Mouse (Mus musculus) brain, adult 2 months (tissue): ENCODE data around the gene Fgfr2.

Experiments used
- DNase-seq: peaks from one replicate; pipeline ENCODE4 v3.0.0; 2011; ENCODE audit warnings: low read depth, low spot score

Gene Fgfr2

DNA sequence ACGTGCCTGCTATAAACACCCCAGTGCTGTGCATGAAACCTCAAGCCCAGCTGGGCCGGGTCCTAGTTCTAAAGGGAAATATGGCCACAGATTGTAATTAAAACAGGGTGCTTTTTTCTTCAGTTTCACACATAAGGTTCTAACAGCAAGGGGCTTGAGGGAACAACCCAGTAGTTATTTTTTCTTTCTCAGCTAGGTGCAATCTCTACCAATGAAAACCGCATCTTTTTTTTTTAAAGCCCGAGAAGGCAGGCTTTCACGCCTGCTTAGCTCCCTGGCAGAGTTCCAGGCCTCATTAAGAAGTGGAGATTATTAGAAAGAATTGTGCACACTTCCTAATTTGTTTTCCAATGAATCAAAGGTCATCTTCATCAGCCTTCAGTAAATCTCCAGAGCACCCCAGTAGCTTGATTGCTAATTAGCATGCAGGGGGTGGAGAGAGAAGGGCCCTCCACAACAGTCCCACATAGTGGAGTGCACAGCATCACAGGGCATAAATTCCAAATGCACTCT is 939.2 kb downstream of the Fgfr2 start:
- DNase-seq: no peak

DNA sequence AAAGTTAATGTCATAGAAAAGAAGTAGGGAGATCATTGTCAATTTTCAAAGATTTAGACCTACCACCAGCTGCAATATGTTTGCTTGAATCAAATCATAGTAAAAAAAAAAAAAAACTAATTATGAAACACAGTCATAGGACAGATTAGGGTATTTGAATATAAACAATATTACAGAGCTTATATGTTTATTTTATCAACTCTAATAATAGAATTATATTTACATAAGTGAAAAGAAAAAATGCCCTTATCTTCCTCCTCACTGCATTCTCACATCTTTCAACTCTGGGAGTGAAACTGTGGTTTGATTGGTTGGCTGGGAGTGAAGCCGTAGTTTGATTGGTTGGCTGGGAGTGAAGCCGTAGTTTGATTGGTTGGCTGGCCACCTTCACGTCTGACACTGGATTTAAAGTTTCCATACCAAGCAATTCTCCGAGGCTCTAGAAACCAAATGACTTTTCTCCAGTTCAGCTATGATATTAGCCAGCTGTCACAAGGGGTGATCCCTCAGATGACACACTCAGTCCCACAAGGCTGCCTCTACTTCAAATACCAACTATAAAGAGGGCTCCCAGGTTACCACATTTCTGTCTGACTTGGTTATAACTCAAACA is 941.5 kb downstream of the Fgfr2 start:
- DNase-seq: no peak

DNA sequence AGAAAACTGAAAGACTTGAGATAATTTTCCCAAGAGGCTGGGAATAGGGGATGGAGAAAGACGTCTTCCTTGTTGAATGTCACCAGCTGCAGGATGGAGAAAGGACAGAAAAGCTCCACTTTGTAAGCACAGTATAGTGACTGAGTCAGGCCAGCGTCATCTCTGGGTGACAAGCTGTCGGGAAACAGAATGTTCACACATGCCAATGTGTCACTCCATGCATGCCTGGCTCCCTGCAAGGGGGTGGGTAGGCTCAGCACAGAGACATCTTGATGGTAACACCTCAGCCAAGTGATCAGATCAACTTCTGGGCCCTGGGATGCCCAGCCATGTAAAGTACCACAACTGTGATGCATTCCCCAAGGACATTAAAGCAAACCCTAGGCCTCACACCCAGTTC is 942.1 kb downstream of the Fgfr2 start:
- peak; percentile 31 for DNase-seq

DNA sequence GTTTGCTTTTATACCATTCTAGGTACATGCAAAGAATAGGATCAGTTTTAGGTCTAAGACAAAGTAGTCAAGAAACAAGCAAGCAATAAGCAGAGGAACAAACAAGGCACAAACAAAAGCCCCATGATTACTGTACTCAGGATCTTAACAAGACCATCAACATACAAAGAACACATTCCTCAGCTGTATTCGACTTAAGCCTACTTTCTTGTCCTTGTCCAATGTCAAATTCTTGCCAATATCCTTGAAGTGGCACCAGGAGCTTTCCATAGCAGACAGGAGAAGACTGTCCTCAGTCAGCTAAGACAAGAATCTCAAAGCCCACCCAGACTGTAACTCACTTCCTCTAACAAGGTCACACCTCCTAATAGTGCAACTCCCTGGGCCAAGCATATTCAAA is 944.1 kb downstream of the Fgfr2 start:
- no peak for DNase-seq

DNA sequence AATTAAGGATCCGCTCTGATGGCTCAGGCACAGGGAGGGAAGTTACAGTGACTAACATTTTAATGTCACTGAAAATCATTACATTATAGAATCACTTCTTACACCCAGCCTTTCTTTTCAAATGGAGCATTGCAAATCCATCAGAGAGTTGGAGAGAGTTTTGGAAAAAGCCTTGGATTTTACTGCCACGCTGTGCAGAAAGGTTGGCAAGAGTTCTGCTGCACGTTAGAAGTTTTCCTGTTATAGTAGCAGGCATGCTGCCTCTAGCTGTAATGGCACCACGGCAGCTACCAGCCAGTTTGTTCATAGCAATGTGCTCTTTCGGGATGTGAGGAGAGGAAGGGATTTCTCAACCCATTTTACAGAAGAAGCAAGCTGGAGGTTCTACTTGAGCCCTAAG is 948.4 kb downstream of the Fgfr2 start:
- DNase-seq: peak; percentile 75

DNA sequence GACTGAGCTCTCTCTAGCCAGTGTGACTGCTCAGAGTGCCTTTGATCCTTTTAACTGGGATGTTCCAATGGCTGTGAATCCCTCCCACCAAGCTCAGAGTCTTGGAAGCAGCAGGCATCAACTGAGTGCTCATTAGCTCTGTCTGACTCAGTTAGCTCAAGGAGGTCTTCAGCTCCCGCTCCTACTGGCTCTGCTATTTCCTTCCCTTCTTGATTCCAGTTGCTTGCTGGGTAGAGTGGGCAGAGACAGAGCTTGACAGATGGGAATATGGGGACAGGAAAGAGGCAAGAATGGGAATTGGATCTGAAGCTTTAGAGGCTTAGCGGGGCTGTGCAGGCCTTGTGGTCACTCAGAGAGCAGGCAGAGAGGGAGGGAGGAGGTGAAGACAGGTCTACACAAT is 948.9 kb downstream of the Fgfr2 start:
- peak; percentile 75 for DNase-seq

DNA sequence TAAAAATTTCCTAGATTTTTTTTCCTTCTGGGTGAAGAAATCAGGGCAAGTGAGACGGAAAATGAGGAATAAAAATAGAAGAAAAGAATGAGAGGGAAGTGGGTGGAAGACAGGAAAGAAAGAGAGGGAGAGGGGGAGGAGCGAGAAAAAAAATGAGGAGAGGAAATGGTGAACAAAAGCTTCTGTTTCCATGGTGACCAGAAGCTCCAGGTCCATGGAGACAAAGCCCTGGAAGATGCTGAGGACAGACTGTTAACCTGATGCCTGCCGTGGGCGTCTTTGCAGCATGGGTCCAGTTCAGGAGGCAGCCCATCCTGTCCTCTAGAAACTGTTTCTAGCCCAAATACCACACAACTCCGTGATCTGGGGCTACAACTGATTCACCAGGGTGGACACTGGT is 950.9 kb downstream of the Fgfr2 start:
- peak; percentile 74 for DNase-seq

DNA sequence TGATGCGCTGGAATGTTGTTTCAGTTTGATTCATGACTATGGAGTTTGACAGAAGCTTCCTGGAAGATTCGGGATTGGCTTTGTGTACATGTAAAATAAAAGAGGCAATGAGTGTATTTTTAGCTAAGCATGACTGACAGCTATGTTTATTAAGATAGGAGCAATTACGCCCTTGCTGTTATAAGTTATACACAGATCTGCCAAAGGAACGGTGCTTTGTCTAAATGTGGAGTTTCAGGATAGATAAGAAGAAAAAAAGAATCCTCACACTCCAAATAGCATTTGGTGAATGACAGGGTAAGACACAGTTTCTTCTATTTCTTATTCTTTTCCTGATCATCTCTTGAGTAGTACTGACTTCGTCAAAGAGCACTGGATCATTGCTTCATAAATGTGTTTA is 951.4 kb downstream of the Fgfr2 start:
- DNase-seq: peak; percentile 54

DNA sequence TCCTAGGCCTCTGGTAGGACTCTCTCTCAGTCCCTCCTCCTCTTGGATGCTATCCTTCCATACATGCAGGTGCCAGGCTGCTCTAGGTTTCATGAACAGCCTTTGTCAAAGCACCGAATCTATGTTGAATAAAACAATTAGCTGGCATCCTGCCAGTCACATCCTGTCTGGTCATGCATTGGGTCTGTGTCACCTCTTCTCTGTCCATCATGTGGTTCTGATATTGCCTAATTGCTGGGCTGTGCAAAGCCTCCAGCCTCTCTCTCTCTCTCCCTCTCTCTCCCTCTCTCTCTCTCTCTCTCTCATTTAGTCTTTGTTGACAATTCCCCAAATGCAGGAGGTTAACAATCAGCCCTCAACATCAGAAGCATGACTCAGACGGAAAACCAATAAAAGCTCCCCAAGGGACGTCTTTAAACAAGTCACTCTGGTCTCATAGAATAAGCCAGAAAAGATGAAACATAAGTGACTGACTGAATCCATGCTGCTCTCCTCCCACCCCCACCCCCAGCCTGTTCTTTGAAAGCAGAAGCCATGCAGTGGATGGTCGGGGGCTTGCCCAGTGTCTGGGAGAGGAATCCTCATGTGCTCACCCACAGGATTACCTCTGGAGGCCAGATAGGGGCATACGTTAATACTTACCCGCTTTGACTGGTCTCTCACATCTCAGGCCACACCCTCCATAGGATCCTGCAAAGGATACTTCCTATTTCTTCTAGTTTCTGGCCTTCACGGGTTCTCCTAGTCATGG is 953.6 kb downstream of the Fgfr2 start:
- DNase-seq: no peak

DNA sequence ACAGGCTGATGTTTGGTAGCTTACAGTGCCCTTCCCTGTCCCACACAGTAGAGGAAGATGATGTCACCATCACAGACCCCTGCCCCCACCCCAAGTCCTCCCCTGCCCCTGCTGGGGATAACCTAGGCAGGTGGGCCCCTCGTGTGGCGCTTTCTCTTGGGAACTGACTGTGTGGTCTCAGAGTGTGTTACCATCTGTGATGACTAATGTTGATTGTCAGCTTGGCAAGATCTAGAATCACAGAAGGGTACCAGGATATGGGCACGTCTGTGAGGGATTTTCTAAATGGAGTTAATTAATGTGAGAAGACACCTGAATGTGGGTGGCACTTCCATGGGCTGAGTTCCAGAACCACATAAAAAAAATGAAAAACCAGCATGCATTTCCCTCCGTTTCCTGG is 955.9 kb downstream of the Fgfr2 start:
- peak; percentile 54 for DNase-seq

DNA sequence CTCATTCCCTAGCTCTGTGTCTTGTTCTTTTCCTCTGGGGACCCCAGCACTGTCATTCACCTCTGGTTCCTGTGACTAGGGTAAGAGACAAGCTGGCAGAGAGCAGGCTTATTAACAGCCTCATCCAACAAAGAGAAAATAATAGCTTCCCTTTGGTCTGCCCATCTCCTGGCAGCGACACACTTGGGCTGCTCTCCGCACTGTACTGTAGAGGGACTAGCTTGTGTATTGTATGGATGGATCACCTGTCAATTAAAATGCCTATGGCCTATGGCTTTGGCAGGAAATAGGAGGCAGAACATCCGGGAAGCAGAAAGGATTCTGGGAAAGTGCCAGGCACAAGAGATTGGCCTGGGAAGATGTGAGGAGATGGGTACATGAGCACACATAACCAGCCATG is 960.9 kb downstream of the Fgfr2 start:
- no peak for DNase-seq

DNA sequence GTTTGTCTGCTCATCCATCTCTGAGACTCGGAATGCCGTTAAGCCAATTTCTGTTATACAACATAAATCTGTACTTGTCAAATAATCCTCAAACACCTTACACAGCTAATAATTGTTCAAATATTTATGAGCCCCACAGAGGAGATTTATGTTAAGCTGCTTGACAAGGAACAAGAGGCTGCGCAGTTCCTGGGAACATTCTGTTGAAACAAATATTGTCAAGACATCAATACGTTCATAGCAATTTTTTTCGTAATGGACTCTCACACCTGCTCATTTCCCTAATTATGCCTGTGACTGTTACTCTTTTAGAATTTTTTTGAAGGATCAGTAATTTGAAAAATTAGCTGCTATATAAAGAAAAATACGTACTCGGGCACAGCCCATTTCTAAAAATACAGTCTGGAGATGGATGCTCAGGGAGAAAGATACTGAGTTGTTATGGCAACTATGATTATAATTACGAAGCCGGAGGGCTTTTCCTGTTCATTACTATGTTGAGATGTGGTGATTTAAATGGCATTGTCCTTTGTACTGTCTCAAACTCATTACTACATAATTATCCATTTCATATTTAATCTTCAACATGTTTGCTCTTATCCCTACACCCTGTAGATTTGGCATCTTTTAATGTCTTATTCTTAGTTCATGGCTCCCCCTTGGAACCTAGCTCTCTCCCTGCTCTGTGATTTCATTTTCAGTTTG is 964.7 kb downstream of the Fgfr2 start:
- peak; percentile 53 for DNase-seq

DNA sequence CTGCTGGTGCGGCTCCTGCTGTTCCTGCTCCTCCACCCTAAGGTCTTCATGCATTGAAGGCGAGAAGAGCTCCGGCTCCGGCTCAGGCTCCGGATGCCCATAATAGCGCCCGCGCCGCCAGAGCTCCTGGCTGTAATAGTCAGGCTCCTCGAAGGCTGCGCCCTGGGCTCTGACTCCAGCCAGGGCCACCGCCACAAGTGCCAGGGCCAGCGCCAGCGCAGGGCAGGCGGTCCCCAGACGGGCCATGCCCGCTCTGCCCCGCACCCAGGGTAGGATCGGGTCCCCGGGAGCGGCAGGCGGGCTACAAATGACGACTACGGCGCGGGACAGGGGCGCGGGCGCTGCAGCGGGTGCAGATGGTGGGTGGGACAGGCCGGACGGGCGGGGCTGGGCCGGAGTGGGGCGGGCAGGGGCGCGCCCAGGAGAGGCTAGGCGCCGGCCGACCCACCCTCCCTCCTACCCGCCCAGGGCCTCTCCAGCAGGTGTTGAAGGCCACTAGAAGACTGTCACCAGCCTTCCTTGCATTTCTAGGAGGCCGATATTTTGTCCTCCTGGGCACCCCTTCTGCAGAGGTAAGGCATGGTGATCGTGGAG is 968.7 kb downstream of the Fgfr2 start, which contains the start of gene Cpxm2:
Gene Cpxm2, minus strand, starts transcription at position 372 of the 594 bp plus-strand sequence.
- DNase-seq: no peak

DNA sequence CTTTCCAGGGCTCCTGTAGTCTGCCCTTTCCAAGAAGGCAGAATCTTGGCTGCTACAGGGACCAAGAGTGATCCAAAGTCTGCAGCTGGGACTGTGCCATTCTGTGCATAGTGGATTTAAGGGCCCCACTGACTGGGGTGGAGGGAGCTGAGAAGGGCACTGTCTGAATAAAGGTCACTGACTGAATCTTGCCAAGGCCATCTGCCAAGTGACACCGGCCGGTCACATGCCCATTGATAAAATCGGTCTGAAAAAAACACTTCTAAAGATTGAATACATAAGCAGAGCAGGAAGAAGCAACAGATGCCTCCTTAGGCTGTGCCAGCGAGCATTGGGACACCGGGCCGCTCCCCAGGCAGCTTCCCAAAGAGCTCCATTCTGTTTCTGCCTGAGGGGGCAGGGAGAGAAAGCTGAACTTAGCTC is 969.4 kb downstream of the Fgfr2 start:
- DNase-seq: peak; percentile 73

DNA sequence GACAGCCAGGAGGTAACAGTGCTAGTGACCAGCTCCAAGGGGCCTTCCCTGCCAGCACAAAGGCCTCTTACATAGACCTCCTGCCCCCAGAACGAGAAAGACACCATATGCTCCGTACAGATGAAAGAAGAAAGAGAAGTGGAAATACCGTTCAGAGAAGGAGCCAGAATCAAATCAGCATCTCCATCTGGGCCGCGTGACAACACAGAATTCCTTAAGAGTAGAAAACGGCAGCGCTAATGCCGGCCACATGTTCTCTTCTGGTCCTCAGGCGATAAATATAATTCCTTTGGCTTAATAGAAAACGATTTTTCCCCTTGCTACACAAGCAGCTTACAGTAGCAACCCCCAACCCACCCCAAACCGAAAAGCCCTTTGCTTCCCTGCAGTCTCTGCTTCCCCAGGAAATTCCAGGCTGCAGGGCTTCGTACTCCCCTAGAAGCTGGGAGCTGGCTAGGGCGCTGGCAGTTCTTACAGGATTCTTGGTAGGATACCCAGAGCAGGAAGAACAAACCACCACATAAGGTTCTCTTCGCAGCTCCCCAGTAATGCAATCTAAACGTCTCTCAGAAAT is 977.8 kb downstream of the Fgfr2 start:
- DNase-seq: no peak

DNA sequence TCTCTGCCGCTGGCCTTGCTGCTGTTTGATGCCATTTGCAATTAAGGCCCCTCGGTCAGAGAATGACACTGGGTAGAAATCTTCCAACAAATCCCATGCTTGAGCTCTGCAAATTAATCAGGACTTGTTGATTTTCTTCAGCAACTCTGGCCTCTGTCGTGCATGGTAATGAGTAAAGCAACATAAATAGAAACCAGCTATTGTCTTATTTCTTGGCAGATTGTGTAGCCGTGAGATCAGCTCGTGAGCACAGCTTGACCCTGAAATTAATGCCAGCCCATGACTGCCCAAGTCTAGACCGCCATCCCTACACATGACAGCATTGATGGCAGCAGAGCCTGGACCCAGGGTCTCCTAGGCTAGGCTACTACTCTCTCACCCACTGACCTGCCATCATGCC is 994.5 kb downstream of the Fgfr2 start:
- peak; percentile 29 for DNase-seq

DNA sequence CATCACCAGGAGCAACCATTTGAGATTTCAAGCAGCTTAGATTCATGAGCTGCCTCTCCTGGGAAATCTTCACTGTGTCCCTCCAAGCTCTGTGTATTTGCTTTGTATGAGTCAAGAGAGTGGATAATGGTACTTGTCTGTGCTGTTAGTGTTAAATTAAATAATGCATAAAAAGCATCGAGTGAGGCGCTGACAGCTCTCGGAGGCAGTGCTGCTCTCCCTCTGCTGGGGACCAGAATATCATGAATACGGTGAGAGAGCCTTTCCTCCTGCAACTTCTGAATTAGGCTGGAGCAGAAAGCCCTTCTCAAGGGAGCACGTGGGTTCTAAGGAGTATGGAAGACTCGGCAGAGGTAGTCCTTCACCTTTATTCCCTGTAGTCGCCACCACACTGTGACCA is 998.2 kb downstream of the Fgfr2 start:
- DNase-seq: peak; percentile 48

DNA sequence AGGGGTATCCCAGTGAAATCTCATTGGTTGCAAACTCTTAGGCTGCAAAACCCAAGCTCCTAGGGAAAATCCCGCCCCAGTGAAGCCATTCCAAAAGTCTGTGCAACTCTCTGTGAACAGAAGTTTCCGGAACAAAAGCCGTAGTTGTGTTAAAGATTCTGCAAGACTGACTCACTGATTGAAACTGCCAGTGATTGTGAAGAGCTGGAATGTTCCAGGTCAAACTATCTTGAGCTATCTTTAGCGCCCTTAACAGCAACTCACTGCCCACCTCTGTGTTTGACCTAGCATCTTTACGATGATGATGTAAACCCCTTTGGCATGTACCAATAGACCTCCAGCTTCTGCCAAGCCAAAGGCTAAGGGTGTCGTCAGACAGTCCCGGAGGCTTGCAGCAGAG is 999.9 kb downstream of the Fgfr2 start:
- no peak for DNase-seq

DNA sequence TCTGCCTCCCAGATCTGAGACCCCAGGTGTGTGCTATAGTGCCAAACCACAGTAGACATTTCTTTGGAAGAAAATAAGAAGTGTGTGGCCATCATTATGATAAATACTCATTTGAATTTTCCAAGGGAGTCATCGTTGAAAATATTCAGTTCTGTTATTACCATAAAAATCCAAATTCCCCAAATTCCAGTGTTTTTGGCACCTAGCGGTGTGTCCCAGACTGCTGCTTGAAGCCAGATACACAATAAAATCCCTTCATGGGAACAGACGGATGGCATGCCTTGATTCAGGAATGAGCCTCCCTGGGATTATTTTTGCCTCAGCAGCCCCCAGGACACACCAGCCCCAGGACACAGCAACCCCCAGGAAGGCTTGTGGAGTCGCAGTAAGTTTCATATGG is 1003.3 kb downstream of the Fgfr2 start:
- no peak for DNase-seq

DNA sequence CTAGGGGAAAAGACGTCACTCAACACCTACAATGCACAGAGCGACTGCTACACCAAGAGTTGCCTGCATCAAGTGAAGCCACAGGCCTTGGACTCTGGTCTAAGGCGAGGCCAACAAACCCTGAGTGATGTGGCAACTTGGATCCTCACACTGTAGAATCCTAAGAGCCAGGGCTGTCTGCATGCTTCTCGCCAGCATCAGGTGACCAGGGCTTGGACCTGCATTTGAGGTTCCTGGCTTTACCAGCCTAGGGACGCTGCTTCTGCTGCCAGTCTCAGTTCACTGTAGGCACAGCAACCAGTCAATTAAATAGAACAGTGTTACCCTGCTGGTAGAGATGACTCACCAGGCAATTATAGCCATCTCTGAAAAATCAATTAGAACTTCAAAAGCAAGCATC is 1011.4 kb downstream of the Fgfr2 start:
- peak; percentile 33 for DNase-seq

DNA sequence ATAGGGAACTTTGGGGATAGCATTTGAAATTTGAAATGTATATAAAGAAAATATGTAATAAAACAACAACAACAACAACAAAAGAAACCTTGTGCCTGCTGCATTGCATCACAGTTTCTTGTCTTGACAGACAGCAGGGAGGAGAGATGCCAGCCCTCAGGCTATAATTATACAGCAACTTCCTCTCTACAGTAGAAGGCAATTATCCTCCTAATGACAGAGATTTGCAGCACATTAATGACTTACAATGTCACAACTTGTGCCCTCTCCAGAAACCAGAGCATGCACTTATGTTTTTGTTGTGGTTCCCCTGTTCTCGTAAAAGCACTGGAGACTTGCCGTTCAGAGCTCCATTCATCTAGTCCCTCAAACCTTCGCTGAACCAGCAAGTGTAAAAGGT is 1012.8 kb downstream of the Fgfr2 start:
- DNase-seq: peak; percentile 37

DNA sequence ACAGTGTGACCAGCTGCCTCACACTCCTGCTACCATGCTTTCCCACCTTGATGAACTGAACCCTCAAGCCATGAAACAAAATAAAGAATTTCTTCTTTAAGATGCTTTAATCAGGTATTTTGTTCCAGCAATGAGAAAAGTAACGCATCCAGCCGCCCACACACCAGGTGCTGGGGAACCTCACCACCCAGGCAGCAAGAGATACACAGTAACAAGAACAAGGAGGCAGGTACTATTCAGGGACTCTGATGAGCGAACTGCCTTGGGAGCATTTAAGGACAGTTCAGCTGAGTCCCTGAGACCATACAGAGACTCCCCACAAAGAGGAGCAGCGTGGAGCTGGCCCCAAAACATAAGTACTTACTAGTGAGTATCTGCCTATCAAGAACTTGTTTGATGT is 1016.3 kb downstream of the Fgfr2 start:
- peak; percentile 63 for DNase-seq
